Mouse (Mus musculus) B cell, adult 2 months (primary cell): ENCODE data around the gene Kif23.
A peak's percentile ranks its signal among the peaks of the same experiment; 100 is the strongest.

Experiments used
- DNase-seq, 2 experiments: peaks; one replicate each; pipeline ENCODE4 v3.0.0; 2022

The Kif23 gene

GRCm38 (mm10) chr9:61945973-61946611 lies 482 bp downstream of the Kif23 start:
- peak in 1 of 2 experiments; percentile 36 for DNase-seq

- no peak for DNase-seq
Measured at GRCm38 (mm10) chr9:61941054-61941453, 5.5 kb downstream of the Kif23 start.

GRCm38 (mm10) chr9:61933333-61933732 lies 13.2 kb downstream of the Kif23 start:
- no peak for DNase-seq

GRCm38 (mm10) chr9:61932009-61932408 lies 14.6 kb downstream of the Kif23 start:
- no peak for DNase-seq

GRCm38 (mm10) chr9:61925086-61925660 lies 21.4 kb downstream of the Kif23 start:
- DNase-seq, result no peak

- DNase-seq, result no peak
Measured at GRCm38 (mm10) chr9:61920331-61920730, 26.2 kb downstream of the Kif23 start.

- DNase-seq, result no peak
Measured at GRCm38 (mm10) chr9:61919464-61919863, 27.1 kb downstream of the Kif23 start.

GRCm38 (mm10) chr9:61917436-61917835 lies 29.1 kb downstream of the Kif23 start:
- DNase-seq, result no peak

- no peak for DNase-seq
Measured at GRCm38 (mm10) chr9:61916986-61917385, 29.6 kb downstream of the Kif23 start.

GRCm38 (mm10) chr9:61915393-61916005 lies 31.1 kb downstream of the Kif23 start:
- DNase-seq, result no peak

- no peak for DNase-seq
Measured at GRCm38 (mm10) chr9:61914917-61915300, 31.7 kb downstream of the Kif23 start.

- DNase-seq, result peak; percentile 95 to 96
Measured at GRCm38 (mm10) chr9:61914203-61914916, 32.2 kb downstream of the Kif23 start, which contains the start of gene Rplp1. TSS of gene Rplp1 (minus strand) at chr9:61914542.

GRCm38 (mm10) chr9:61911300-61912128 lies 35.1 kb downstream of the Kif23 start:
- no peak for DNase-seq

GRCm38 (mm10) chr9:61910526-61911256 lies 35.9 kb downstream of the Kif23 start:
- DNase-seq, result peak; percentile 51 to 62

- DNase-seq, result no peak
Measured at GRCm38 (mm10) chr9:61909633-61910032, 36.9 kb downstream of the Kif23 start.

- DNase-seq, result no peak
Measured at GRCm38 (mm10) chr9:61908832-61909407, 37.7 kb downstream of the Kif23 start.

- no peak for DNase-seq
Measured at GRCm38 (mm10) chr9:61908341-61908740, 38.2 kb downstream of the Kif23 start.

- no peak for DNase-seq
Measured at GRCm38 (mm10) chr9:61907621-61908295, 38.8 kb downstream of the Kif23 start.

GRCm38 (mm10) chr9:61906912-61907311 lies 39.7 kb downstream of the Kif23 start:
- peak; percentile 62 for DNase-seq

GRCm38 (mm10) chr9:61905576-61905975 lies 41.0 kb downstream of the Kif23 start:
- DNase-seq, result no peak

- no peak for DNase-seq
Measured at GRCm38 (mm10) chr9:61904201-61904600, 42.4 kb downstream of the Kif23 start.
